Mouse (Mus musculus): ENCODE data around the gene Tcf3.
A peak's percentile ranks its signal among the peaks of the same experiment; 100 is the strongest.

Gene Tcf3

GRCm38 (mm10) chr10:80385811-80386734, 47.4 kb downstream of the Tcf3 start:
- no peak for DNase-seq (ENCODE audit: low read depth, low spot score)

DNA sequence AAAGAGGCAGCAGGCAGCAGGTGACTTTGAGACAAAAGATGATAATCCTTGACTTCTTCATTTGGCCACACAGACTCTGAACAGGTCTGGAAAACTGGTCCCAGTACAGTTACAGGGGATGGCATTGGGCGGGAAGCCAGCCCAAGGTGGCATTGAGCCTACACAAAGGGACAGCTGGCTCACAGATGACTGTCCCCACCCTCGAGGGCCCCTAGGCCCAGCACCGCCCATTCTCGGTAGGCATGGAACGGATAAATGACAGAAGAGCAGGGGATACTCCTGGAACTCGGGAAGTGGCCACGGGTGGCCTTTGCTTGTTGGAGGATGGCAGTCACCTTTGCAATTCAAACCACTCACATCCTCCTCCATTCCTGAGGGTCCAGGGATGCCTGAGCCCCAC, 48.1 kb downstream of the Tcf3 start:
- no peak for DNase-seq (ENCODE audit: low read depth, low spot score)

DNA sequence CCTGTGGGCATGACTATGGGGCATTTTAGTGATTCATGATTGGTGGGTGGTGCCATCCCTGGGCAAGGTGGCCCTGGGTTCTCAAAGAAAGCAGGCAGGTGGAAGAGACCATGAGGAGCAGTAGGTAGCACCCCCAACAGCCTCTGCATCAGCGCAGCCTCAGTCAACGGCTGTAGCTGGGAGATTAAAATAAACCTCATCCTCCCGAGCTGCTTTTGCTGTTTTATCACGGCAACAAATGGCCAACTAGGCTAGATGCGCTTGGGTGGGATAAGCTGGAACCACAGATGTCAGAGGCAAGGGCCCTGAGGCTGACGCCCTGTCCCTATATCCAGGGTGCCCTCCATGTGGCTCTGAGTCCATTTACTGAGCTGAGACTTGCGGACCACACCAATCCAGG, 48.7 kb downstream of the Tcf3 start:
- DNase-seq (ENCODE audit: low read depth, low spot score): no peak

GRCm38 (mm10) chr10:80384115-80384639, 49.3 kb downstream of the Tcf3 start:
- DNase-seq (ENCODE audit: low read depth, low spot score): no peak

DNA sequence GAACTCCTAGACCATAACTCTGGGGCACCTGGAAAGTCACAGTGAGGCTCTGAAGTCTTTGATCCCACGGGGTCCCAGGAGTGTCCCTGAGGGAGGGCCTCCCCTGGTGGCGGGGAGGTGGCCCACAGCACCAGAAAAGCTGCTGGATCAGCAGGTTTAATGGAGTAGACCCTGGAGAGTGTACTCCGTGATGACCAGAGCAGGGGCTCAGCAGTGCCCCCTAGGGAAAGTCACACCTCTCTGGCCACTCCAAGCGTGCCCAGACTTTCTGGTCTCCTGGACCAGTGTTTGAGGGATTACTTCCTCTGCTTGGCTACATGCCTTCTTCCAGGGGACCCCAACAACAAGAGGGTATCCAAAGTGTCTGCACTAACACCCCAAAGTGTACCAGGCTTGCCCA, 50.0 kb downstream of the Tcf3 start:
- no peak for DNase-seq (ENCODE audit: low read depth, low spot score)

DNA sequence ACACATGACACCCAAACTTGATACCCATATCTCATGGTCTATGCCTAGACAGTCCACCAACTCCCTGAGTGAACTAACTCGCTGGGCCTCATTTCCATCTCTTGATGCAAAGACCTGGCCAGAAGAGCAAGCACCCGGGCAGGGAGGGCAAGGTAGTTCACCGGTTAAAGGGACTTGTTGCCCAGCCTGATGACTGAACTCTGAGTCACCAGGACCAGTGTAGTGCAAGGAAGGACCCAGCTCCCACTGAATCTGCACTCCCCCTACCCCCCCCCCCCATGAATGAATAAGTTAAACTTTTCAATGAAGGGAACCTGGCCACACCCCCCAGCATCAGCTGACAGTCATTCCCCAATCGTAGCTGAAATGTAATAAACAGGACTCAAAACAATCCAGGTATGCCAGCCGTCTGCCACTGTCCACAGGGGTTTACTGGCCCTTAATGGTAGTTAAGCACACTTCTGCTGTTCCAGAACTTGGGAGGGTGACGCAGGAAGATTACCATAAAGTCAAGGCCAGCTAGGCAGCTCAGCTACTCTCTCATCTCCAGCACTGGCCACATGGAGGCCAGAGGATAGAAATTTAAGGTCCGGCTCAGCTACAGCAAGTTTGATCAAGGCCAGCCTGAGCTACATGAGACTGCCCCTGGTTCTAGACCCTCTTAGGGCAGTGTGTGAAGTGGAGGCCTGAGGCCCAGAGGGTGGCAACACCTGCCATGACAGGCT, 50.6 kb downstream of the Tcf3 start:
- DNase-seq (ENCODE audit: low read depth, low spot score): no peak

DNA sequence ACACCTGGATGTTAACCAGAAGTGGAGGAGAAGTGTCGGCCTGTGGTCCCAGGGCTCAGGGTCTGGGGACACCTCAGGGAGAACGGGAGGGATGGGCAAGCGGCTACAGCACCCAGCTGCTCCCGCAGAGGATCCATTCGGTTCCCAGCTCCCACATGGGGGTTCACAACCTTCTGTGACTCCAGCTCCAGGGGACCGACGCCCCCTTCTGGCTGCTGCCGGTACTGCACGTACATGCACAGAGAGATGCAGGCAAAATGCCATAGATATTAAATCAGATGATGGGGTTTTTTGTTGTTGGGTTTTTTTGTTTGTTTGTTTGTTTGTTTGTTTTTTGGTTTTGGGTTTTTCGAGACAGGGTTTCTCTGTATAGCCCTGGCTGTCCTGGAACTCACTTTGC, 55.7 kb downstream of the Tcf3 start:
- peak; percentile 67 for DNase-seq (ENCODE audit: low read depth, low spot score)

DNA sequence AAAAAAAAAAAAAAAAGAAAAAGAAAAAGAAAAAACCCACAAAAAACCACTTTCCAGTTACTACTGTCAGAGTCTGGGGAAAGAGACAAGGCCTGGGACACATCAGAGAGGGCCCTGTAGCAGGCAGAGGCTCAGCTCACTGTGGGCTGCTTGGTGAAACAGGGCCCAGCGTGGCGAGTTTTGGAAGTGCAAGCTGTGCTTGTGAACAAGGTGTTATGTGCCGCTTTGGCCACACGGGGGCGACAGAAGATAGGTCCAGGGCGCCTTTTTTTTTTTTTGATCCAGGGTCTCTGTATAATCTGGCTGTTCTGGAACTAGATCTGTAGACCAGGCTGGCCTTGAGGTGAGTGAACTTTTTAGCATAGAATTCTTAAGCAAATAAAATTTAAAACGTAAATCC, 57.3 kb downstream of the Tcf3 start:
- peak; percentile 96 for DNase-seq (ENCODE audit: low read depth, low spot score)

- peak; percentile 67 for DNase-seq (ENCODE audit: low read depth, low spot score)
Measured at GRCm38 (mm10) chr10:80374063-80374462, 59.4 kb downstream of the Tcf3 start.

DNA sequence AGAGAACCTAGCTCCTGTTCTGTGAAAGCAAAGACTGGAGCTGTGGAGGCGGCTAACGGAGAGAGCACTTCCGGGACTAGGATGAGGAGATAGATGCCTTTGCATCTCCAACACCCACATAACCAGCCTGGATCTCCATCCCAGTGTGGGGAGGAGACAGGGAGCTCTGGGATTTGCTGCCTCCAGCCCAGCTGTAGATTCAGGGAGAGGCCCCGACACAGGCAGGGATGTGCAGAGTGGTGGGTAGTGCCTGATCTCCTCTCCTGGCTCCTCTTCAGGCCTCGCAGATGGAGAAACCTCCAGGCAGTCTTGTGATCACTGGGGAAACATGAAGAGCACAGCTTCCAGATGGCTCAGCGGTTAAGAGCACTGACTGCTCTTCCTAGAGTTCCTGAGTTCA, 60.7 kb downstream of the Tcf3 start:
- DNase-seq (ENCODE audit: low read depth, low spot score): no peak

DNA sequence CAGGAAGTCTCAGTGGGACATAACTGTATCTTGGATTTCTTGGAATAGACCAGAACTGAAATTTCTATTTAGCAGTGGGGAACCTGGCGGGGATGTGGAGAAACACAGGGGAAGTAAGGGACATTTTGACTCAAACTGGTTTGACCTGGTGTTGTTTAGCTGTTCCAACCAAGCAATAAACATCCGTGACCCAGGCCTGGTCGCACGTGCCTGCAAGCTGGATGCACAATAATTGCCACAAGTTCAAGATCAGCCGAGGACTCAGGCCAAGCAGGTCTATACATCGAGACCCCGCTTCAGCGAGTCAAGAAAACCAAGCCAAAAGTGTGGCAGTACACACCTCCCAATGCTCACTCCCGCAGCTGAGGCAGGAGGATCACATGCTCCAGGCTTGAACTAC, 61.5 kb downstream of the Tcf3 start:
- no peak for DNase-seq (ENCODE audit: low read depth, low spot score)

- peak; percentile 61 for DNase-seq (ENCODE audit: low read depth, low spot score)
Measured at GRCm38 (mm10) chr10:80371411-80371966, 62.0 kb downstream of the Tcf3 start.

- peak; percentile 58 for DNase-seq (ENCODE audit: low read depth, low spot score)
Measured at GRCm38 (mm10) chr10:80369995-80370747, 63.3 kb downstream of the Tcf3 start.

DNA sequence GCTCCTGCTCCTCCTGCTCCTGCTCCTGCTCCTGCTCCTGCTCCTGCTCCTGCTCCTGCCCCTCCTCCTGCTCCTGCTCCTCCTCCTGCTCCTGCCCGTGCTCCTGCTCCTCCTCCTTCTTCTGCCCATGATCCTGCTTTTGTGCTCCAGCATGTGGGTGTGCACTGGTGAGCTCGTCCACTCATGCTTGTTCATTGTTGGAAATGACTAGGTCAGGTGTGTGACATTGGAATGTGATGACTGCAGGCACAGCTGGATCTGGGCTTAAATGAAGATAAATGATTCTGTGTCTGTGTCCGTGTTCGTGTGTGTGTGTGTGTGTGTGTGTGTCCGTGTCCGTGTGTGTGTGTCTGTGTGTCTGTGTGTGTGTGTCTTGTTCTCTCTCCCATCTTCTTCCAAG, 65.1 kb downstream of the Tcf3 start:
- peak; percentile 37 for DNase-seq (ENCODE audit: low read depth, low spot score)

GRCm38 (mm10) chr10:80367954-80368353, 65.5 kb downstream of the Tcf3 start:
- DNase-seq (ENCODE audit: low read depth, low spot score): peak; percentile 47

DNA sequence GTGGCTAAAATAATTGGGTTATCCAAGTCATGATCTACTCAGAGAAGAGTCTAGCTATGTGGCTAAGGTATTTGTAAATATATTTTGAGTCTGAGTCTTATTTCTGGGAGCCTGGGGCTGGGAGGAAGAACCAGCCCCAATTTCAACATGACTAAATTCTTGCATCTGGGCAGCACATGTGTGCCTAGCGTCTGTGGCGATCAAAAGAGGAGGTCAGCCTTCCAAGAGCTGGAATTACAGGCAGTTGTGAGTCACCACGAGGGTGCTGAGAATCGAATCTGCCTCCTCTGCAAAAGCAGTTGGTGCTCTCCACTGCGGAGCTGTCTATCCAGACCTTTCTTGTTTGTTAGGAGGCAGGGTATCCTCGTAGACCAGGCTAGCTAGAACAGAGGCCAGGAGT, 67.7 kb downstream of the Tcf3 start:
- DNase-seq (ENCODE audit: low read depth, low spot score): no peak

GRCm38 (mm10) chr10:80363734-80364133, 69.7 kb downstream of the Tcf3 start:
- no peak for DNase-seq (ENCODE audit: low read depth, low spot score)

Data from CD4-positive, CD25-positive, alpha-beta regulatory T cell, adult 2 months (primary cell).